Mouse (Mus musculus): Measurements from ENCODE around the gene Dock9. TPM values are rescaled to one million over a fixed set of nuclear protein-coding genes. Genes with fewer than 3 reads are reported as not detected.

Gene Dock9
- total and polyA plus RNA-seq, 3 experiments: 19.8 to 25.7 (median 24.0) TPM

- Histone ChIP-seq H3K27ac (no peak overlapping the region; the same call in 1 of the 2 replicates), H3K36me3 (ENCODE audit: control insufficient read depth, insufficient read depth, low read length) (no peaks in the 10 kb centered on the region; the same call in 1 of the 2 replicates), H3K4me1 (ENCODE audit: control insufficient read depth, insufficient read depth, low read length) (peaks cover 15% of the 10 kb centered on the region), H3K27me3 (ENCODE audit: control insufficient read depth, insufficient read depth, low read length) (no peaks in the 10 kb centered on the region), H3K4me3 (no peak overlapping the region), H3K79me2 (replicated peaks; ENCODE audit: control insufficient read depth, insufficient read depth, low read length) (no peaks in the 10 kb centered on the region), H3K9ac (ENCODE audit: low read depth, low read length) (no peak overlapping the region; the same call in 1 of the 2 replicates)
- no peak for DNase-seq
- no peak for TF ChIP-seq CTCF (IDR thresholded peaks at IDR 0.05)
- TF ChIP-seq EP300 (IDR thresholded peaks at IDR 0.05; ENCODE audit: insufficient read depth, low read depth, low read length): no peak
- intact Hi-C loops (cut with DNase I): loop anchor here (5.0 kb wide), 1 partner anchor 41 kb away; no protein-coding TSS in a partner anchor
- WGBS: 59% methylated on average over 14 of the region's 14 CpGs
Observed at GRCm38 (mm10) chr14:121711089-121711826, 86.4 kb downstream of the Dock9 start.

- 53% methylated on average over 3 of the region's 3 CpGs for WGBS
- Histone ChIP-seq H3K4me1 (ENCODE audit: control insufficient read depth, insufficient read depth, low read length) (peaks cover 21% of the 10 kb centered on the region), H3K27ac (no peak overlapping the region), H3K27me3 (ENCODE audit: control insufficient read depth, insufficient read depth, low read length) (no peaks in the 10 kb centered on the region), H3K36me3 (ENCODE audit: control insufficient read depth, insufficient read depth, low read length) (no peaks in the 10 kb centered on the region; the same call in 1 of the 2 replicates), H3K79me2 (replicated peaks; ENCODE audit: control insufficient read depth, insufficient read depth, low read length) (no peaks in the 10 kb centered on the region), H3K9ac (ENCODE audit: low read depth, low read length) (no peak overlapping the region), H3K4me3 (no peak overlapping the region)
- no peak for DNase-seq
- intact Hi-C loops (cut with DNase I): loop anchor here (5.0 kb wide), 1 partner anchor 42 kb away; no protein-coding TSS in a partner anchor
- TF ChIP-seq CTCF (IDR thresholded peaks at IDR 0.05) (no peak), POLR2A (IDR thresholded peaks at IDR 0.05; ENCODE audit: insufficient read depth, low read depth, low read length) (no peak), EP300 (IDR thresholded peaks at IDR 0.05; ENCODE audit: insufficient read depth, low read depth, low read length) (no peak)
Observed at GRCm38 (mm10) chr14:121710130-121710529, 87.5 kb downstream of the Dock9 start.

GRCm38 (mm10) chr14:121708244-121708643, 89.4 kb downstream of the Dock9 start:
- H3K4me1 ChIP-seq (ENCODE audit: control insufficient read depth, insufficient read depth, low read length): peaks cover 20% of the 10 kb centered on the region

DNA sequence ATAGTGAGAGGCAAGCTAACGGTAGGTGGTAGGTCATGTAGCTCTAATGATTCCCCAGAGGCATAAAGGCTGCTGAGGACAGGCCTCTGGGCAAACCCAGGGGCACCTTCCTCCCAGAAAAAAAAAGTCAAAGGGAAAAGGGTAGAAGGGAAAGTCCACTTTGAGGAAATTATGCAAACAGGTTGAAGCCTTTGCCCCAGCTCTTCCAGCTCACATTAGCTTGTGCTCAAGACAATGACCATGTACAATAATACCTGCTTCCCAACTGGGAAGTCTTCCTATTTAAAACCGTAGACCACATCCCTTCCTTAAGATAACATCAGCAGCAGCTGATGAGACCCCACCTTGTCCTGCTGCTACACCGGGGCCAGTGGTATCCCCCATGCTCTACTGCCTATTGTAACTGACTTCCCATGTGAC, 91.1 kb downstream of the Dock9 start:
- no peak; the same call in 1 of the 2 replicates for TF ChIP-seq POLR2A (IDR thresholded peaks at IDR 0.05; ENCODE audit: insufficient read depth, low read depth, low read length)
- peak; percentile 86 for TF ChIP-seq EP300 (IDR thresholded peaks at IDR 0.05; ENCODE audit: insufficient read depth, low read depth, low read length)
- TF ChIP-seq CTCF (IDR thresholded peaks at IDR 0.05): no peak
- intact Hi-C loops (cut with DNase I): loop anchor here (1.0 kb wide), 1 partner anchor 8 kb away; no protein-coding TSS in a partner anchor

More at GRCm38 (mm10) chr14:121708244-121708643, 89.4 kb downstream of the Dock9 start:
- no peak for TF ChIP-seq EP300 (IDR thresholded peaks at IDR 0.05; ENCODE audit: insufficient read depth, low read depth, low read length)
- no peak for TF ChIP-seq CTCF (IDR thresholded peaks at IDR 0.05)
- TF ChIP-seq POLR2A (IDR thresholded peaks at IDR 0.05; ENCODE audit: insufficient read depth, low read depth, low read length): no peak
- no peak for DNase-seq
- intact Hi-C loops (cut with DNase I): no loop called here
- no peak overlapping the region for H3K4me3 ChIP-seq
- H3K9ac ChIP-seq (ENCODE audit: low read depth, low read length): no peak overlapping the region
- no peaks in the 10 kb centered on the region; the same call in 1 of the 2 replicates for H3K79me2 ChIP-seq (replicated peaks; ENCODE audit: control insufficient read depth, insufficient read depth, low read length)
- H3K36me3 ChIP-seq (ENCODE audit: control insufficient read depth, insufficient read depth, low read length): no peaks in the 10 kb centered on the region; the same call in 1 of the 2 replicates
- no peak overlapping the region for H3K27ac ChIP-seq
- 76% methylated on average over 2 of the region's 2 CpGs for WGBS
- H3K27me3 ChIP-seq (ENCODE audit: control insufficient read depth, insufficient read depth, low read length): peaks cover 2% of the 10 kb centered on the region; the same call in 1 of the 2 replicates

DNA sequence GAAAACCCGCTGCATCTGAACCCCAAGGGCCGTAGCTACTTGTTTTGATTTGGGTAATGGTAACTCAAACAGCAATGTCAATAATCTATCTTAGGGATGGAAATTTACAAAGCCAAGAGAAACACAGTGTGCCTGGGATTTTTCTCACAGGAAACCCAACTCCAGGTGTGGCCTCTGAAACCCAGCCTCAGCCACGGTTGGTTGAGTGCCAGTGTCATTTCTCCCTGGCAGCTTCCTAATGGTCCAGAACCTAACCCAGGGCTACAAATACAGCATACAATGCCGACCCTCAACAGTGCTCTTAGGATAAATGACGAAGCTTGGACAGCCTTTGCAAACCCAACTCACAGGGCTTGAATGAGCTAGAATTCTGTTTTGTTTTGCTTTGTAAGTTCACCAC, 92.0 kb downstream of the Dock9 start:
- no peaks in the 10 kb centered on the region; the same call in 1 of the 2 replicates for H3K79me2 ChIP-seq (replicated peaks; ENCODE audit: control insufficient read depth, insufficient read depth, low read length)
- H3K9ac ChIP-seq (ENCODE audit: low read depth, low read length): no peak overlapping the region
- no peak overlapping the region for H3K4me3 ChIP-seq
- peaks cover 2% of the 10 kb centered on the region; the same call in 1 of the 2 replicates for H3K27me3 ChIP-seq (ENCODE audit: control insufficient read depth, insufficient read depth, low read length)
- intact Hi-C loops (cut with DNase I): loop anchor here (1.0 kb wide), 1 partner anchor 7 kb away; no protein-coding TSS in a partner anchor
- TF ChIP-seq EP300 (IDR thresholded peaks at IDR 0.05; ENCODE audit: insufficient read depth, low read depth, low read length) (no peak), CTCF (IDR thresholded peaks at IDR 0.05) (no peak), POLR2A (IDR thresholded peaks at IDR 0.05; ENCODE audit: insufficient read depth, low read depth, low read length) (no peak)
- WGBS: 52% methylated on average over 5 of the region's 5 CpGs
- DNase-seq: peak in 1 of 2 experiments; percentile 44
- peaks cover 18% of the 10 kb centered on the region for H3K4me1 ChIP-seq (ENCODE audit: control insufficient read depth, insufficient read depth, low read length)
- H3K27ac ChIP-seq: peak overlapping the region; percentile 71
- no peaks in the 10 kb centered on the region; the same call in 1 of the 2 replicates for H3K36me3 ChIP-seq (ENCODE audit: control insufficient read depth, insufficient read depth, low read length)

More for the DNA sequence above, 91.1 kb downstream of the Dock9 start:
- H3K9ac ChIP-seq (ENCODE audit: low read depth, low read length): no peak overlapping the region
- H3K27me3 ChIP-seq (ENCODE audit: control insufficient read depth, insufficient read depth, low read length): peaks cover 2% of the 10 kb centered on the region; the same call in 1 of the 2 replicates
- no peaks in the 10 kb centered on the region; the same call in 1 of the 2 replicates for H3K36me3 ChIP-seq (ENCODE audit: control insufficient read depth, insufficient read depth, low read length)
- 44% methylated on average over 3 of the region's 3 CpGs for WGBS
- peaks cover 22% of the 10 kb centered on the region for H3K4me1 ChIP-seq (ENCODE audit: control insufficient read depth, insufficient read depth, low read length)
- DNase-seq: peak in 1 of 2 experiments; percentile 56
- H3K4me3 ChIP-seq: no peak overlapping the region
- peak overlapping the region; percentile 71 for H3K27ac ChIP-seq
- no peaks in the 10 kb centered on the region; the same call in 1 of the 2 replicates for H3K79me2 ChIP-seq (replicated peaks; ENCODE audit: control insufficient read depth, insufficient read depth, low read length)
